Mouse (Mus musculus): ENCODE data around the gene Snx19. TPM values are rescaled to one million over a fixed set of nuclear protein-coding genes. Genes with fewer than 3 reads are reported as not detected.

The Snx19 gene
- polyA plus RNA-seq (2015; fragmentation: Nextera tagmentation; extraction: Ambion mirVana): 4.1 and 4.6 TPM in 2 replicates

GRCm38 (mm10) chr9:30426882-30427632, at the start of gene Snx19:
Gene Snx19, plus strand, starts transcription at chr9:30427108.

Data from spleen, postnatal 0 days (tissue).